Mouse (Mus musculus) kidney, adult 2 months (tissue): ENCODE measurements at regions not wholly inside any gene's neighbourhood (a gene's known extent, or its start where the extent isn't known, plus 50 kb on each side); places are given as distances from the start of the nearest gene placed in this dataset.

Experiments used
- CTCF ChIP-seq: fragments of 200-500 bp; conservative IDR thresholded peaks from 2 replicates; pipeline ENCODE4 v1.5.1; 2011; ENCODE audit warnings: low read depth, mild to moderate bottlenecking, control low read depth, low read length, moderate library complexity, mixed read lengths; ENCODE audit not compliant: insufficient read depth, insufficient read length
- POLR2A ChIP-seq: fragments of 200-500 bp; IDR thresholded peaks from one replicate; pipeline ENCODE4 v1.6.1; 2011; ENCODE audit warnings: low read depth, low read length, control low read depth

- TF ChIP-seq POLR2A (no peak), CTCF (no peak)
Observed at GRCm38 (mm10) chr10:93375771-93376170, 64.8 kb upstream of the Elk3 start.
